Mouse (Mus musculus): ENCODE measurements at regions not wholly inside any gene's neighbourhood (a gene's known extent, or its start where the extent isn't known, plus 50 kb on each side); places are given as distances from the start of the nearest gene placed in this dataset.

DNA sequence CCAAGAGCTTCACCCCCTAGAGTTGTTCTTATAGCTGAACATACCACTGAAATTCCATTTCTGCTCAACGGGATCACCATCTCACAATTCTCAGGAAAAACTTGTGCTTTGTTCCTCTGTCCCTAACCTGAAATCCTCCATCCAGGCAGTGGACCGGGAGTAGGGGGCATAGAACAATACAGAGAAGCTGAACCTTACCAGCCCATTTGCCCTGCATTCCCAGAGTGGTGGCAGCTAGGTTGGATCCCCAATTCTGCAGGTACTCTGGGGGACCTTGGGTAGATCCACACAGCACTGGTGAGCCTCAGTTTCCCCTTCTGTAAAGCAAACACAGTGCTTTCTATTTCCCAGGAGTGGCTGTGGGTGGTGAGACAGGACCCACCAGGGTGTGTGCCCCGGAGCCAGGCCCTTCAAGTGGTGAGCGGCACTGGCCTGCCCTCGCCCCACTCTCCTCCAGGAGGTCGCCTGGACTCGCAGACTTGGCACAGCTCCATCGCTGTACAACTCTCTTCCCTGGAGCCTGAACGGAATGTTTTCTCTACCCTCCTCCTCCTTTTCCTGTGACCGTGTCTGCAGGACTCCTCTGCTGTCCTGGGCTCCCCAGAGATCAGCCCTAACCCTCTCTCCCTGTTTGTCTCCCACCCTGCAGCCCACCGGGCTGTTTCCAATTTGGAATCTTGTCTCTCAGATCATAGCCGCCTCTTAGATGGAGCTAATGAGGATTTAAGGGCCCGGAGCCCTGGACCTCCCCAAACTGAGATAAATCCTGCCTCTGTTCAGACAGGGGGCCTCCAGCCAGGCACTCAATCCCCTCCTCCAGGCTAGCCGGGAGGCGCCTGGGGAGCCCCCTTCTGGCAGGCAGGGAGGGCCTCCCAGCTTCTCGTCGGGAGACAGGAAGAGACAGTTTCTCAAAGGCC lies 52.3 kb upstream of the Cux1 start:
- no peak for DNase-seq (ENCODE audit: low spot score in 2 of 2)

DNA sequence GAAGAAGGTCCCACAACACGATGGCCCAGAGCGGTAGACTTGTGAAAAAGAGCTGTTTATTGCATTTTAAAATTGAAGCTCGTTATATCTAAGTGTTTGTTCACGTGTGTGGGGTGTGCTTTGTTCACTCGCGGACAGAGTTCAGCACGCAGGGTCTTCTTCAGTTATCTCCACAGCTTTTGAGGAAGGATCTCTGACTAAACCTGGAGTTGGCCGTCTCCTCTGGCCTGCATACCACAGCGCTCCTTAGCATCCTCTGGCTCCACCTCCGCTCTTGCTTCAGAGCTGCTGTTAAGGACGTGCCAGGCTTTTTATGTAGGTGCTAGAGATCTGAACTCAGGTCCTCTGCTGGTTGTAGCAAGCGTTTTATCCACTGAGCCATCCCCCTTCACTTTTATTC lies 52.9 kb upstream of the Cux1 start:
- DNase-seq (ENCODE audit: low spot score in 2 of 2), result no peak

DNA sequence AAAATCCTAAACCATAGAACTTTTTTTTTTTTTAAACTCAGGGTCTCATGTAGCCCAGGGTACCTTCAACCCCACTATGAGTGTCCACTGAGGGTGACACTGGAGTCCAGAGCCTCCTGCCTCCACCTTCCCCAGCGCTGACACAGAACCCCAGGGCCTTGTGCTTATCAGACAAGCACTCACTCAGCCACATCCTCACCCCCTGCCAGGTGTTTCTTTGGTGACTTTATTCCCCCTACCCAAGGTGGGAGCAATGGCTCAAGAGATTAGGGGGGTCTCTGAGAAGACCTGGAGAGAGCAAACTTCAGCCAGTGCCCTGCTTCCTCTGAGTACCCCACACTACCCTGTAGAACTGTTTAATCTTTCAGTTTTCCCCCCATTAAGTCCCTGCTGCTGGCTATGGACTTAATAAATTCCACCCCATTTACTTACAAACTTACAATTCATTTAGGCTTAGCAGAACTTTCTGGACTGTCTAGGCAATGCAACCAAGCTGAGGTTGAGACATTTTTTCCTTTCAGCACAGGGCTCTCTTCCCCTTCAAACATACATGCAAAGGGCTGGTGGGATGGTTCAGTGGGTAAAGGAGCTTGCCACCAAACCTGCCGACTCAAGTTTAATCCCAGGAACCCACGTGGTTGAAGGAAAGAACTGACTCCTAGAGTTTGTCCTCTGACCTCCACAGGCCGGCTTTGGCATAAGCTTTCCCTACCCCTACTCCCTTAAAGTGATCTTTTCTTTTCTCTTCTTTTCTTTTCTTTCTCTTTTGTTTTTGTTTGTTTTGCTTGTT lies 54.2 kb upstream of the Cux1 start:
- DNase-seq (ENCODE audit: low spot score in 2 of 2), result no peak

DNA sequence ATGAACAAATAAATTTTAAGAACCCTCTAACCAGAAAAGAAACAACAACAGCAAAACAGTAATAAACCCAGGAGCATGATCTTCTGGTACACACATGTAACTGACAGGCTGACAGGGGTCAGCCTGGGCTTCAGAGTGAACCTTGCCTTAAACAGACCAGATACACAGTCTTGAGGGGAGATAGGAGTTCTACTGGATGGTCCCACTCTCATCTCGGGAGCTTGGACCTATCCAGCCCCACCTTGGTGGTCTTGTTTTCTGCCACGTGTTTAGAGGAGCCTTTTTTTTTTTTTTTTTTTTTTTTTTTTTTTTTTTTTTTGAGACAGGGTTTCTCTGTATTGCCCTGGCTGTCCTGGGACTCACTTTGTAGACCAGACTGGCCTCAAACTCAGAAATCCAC lies 54.9 kb upstream of the Cux1 start:
- no peak for DNase-seq (ENCODE audit: low spot score in 2 of 2)

DNA sequence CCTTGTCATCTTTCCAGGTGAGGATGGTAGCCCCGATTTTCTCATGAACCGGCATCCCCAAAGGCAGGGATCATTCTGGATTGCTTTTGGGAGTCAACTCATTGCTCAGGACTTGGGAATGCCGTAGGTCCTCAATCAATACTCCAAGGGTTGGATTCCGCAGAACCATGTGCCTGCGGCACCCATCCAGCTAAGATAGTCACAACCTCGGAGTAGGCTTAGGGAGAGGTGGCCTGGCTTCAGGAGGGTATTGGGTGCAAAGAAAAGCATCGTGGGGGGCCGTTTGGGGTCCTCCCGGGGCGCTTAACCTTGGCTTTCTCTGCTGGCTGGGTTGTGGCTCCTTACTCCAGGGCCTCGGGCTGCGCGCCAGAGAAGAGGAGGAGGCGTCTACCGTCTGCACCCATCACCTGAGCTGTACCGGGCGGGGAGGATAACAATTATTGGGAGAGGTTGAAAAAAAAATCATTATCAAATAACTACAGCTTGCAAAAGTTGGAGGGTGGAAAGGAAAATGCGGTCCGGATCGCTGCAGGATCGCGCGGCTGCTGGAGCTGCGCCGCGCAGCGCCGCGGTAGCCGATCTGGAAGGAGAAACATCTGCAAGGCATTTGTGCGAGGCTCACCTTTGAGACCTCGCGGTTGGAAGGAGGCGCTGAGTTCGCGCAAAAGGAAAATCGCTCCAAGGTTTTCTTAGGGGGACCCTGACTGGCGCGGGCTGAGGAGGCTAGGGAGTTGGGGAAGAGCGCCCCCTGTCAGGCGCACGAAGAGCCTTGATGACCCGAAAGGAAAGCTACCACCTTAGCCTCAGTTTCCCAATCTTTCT lies 55.6 kb upstream of the Cux1 start:
- peak in 1 of 2 experiments; percentile 59 for DNase-seq (ENCODE audit: low spot score in 2 of 2)

DNA sequence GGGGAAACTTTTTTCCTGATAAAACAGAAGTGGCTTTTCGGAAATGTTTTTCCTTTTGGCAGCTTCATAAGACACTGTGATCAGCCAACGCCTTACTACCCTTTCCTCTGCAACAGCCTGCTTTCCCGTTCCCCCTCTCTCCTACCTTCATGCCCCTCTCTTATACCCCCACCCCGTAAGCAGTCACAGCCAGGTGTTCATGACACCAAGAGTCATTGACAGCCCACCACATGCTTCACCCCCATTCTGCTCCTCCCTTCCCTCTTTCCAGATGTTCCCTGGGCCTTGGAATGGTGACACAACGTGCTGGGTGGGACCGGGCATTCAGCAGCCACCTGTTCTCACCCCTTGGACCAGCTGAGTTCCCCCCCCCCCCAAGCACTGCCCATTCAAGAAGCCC lies 56.5 kb upstream of the Cux1 start:
- no peak for DNase-seq (ENCODE audit: low spot score in 2 of 2)

DNA sequence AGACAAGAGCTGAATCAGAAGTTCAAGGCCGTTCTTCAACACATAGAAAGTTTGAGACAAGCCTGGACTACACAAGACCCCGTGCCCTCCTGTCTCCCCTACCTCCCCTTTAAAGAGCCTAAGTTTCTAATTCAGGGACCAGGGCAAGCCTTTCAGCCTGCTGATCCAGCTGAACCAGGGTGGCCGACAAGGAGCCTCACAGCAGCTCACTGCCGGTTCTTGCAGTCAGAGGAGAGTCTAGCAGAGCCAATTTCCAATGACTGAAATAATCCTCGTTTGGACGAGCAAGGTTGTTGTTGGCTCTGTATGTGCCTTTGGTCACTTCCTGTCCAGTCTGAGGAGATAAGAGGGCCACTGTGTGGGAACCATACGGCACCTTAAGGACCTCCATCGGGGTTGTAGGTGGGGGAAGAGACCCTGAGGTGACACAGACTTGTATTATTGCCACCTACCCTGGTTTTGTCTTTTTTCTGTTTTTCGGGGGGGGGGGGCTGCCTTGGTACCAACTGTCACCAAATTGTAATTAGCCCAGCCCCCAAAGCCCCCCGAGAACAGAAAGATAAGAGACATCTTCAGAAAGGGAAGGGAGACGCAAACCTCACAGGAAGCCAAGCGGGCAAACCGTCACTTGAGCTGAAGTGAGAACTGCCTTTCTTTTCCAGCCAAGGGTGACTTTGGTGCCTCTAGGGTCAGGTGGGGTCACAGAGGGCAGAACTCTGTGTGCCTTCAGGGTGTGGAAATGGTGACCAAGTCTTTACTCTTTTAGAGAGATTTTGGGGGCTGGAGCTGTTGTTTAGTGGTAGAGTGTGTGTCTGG lies 58.1 kb upstream of the Cux1 start:
- no peak for DNase-seq (ENCODE audit: low spot score in 2 of 2)

DNA sequence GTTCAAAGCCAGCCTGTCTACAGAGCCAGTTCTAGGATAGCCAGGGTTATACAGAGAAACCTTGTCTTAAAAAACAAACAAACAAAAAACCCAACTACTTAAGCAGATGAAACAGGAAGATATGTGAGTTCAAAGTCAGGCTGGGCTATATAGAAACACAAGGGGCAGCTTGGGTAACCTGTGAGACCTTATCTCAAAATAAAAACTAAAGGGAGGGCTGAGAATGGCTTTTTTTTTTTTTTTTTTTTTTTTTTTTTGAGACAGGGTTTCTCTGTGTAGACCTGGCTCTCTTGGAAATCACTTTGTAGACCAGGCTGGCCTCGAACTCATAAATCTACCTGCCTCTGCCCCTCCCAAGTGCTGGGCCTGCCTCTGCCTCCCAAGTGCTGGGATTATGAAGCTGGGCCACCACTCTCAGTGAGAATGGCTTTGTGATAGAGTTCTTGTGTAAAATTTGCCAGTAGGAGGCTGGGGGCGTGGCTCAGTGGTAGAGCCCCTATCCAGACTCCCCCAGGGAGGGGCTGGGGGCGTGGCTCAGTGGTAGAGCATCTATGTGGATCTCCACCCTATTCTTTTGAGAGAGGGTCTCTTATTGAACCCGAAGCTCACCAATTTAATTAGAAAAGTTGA lies 59.0 kb upstream of the Cux1 start:
- no peak for DNase-seq (ENCODE audit: low spot score in 2 of 2)

DNA sequence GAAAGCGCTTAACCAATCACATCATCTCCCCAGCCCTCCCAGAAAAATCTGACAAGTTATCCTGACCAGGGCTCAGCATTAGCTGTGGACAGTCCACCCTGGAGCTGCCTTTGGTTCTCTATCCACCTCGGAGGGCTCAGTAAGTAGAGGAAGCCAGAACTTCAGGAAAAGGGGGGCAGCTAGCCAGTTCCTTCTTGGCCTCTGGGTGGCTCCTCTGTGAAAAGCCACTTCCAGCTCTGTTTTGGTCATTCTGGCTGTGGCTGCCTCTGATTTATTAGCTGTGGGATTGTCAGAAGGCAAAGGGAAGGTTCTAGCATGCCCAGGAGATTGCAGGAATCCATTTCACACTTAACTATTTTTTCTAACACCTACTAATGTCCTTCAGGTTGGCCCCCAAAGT lies 59.6 kb upstream of the Cux1 start:
- DNase-seq (ENCODE audit: low spot score in 2 of 2), result no peak

DNA sequence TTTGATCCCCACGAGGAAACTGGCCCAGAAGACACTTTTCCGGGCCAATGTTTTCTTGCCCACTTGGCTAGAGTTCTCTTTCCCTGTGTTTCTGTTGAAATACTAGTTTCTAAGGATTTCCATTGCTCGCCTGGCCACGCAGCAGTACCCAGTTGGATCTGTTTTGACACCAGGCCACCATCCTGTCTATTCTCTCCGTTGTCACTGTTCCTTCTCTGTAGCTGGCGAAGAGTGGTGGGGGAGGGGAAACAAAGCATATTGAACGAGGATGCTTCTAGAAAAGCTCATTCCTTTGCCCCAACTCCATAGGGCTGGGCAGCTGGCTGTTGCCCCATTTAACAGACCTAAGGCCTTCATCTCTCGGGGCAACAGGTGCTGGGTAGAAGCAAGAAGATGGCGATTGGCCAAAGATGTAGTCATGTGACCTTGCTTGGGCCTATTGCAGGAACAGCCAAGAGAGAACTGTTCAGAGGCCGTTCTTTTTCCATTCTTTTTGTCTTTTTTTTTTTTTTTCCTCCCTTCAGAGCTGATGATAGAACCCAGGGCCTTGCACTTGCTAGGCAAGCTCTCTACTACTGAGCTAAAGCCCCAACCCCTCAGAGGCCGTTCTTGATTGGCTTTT lies 60.5 kb upstream of the Cux1 start:
- DNase-seq (ENCODE audit: low spot score in 2 of 2), result peak in 1 of 2 experiments; percentile 12

DNA sequence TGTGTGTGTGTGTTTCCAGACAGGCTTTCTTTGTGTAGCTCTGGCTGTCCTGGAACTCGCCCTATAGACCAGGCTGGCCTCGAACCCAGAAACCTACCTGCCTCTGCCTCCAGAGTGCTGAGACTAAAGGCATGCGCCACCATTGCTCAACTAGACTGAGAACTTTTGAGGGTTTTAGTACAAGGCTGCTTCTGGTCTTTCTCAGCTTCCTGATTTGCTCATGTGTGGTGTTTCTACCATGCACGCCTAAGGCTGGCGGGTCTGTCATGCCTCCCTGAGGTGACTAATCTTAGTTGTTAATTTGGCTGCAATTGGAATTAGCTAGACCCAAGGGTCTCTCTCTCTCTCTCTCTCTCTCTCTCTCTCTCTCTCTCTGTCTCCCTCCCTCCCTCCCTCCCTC lies 61.2 kb upstream of the Cux1 start:
- DNase-seq (ENCODE audit: low spot score in 2 of 2), result no peak

DNA sequence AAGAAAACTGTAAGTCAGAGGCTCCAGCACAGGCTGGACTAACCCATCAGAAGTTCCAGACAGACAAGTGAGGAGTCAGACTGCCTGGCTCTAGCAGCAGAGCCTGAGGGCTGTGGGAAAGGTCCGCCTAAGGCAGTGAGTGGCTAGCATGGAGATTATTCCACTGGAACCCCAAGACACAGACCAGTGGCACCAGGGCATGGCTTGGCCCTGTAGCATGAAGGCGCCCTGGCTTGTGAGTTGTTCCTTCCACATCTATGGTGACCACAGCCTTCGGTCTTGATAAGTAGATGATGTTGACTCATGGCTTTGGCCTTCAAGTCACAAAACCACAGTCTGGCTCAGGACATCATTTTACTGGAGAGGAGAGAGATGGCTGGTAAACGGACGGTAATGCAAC lies 60.7 kb upstream of the Myl10 start:
- no peak for DNase-seq (ENCODE audit: low spot score in 2 of 2)

DNA sequence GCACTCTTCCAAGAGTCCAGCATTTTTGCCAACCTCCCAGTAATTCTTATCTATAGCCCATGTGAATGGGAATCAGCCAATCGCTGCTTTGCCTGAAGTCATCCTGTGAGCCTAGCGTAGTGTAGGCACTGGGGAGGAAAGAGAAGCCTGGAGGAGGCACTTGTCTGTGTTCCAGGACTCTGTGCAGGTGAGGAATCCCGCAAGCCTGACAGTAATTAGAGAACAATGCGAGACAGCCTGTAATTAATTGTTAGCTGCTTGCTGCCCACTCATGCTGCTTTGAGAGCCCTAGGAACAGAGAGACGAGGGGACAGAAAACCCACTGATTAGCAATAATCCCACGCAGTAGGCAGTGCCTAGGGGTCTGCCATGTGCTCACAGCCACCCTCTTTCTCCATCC lies 59.0 kb upstream of the Myl10 start:
- peak; percentile 7 to 60 for DNase-seq (ENCODE audit: low spot score in 2 of 2)

DNA sequence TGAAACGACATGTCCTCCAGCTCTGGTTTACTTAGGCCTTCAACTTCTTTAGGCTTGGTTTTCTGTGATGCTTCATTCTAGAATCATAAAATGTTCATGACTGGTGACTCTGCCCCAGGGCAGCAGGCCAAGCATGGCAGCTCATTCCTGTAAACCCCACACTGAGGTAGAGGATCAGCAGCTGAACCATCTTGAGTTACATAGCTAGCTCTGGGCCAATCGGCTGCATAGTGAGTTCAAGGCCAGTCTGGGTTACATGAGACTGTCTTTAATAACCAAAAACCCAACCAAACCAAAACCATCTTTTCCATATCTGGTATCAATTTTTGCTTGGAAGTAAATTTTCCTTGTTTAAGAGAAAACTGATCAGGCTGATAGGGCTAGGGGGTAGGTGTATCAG lies 57.8 kb upstream of the Myl10 start:
- DNase-seq (ENCODE audit: low spot score in 2 of 2), result no peak

DNA sequence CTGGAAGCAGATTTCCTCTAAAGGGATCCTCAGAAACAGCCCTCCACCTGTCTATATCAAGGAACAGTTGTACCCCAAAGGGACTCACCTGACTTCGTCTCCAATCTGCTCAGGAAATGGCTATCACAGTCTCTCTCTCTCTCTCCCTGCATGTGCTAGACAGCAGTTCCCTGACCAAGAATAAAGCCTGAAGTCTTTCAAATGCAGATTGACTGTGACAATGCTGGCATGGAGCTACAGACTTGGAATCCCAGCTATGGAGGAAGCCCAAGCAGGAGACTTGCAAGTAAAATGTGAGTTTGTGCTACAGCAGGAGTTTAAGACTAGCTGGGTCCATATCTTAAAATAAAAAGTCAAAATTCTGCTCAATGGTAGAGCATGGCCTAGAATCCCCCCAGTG lies 56.5 kb upstream of the Myl10 start:
- no peak for DNase-seq (ENCODE audit: low spot score in 2 of 2)

DNA sequence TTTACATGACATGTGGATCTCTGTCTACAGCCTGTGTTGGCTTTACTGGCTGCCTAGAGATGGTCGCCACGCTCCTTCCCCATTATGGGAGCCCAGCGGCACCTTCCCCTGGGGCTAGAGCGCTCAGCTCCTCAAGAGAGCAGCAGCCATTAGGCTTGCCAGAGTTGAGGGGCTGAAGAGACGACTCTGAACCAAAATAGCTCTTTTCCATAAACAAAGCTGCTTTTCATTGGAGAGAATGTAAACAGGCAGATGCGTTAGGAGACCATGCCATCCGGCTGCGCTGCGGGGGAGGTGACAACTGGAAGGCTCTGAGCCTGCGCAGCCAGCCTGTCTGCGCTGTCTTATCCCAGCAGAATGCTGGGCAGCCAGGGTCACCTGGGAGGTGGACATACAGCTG lies 55.1 kb upstream of the Myl10 start:
- peak in 1 of 2 experiments; percentile 33 for DNase-seq (ENCODE audit: low spot score in 2 of 2)

DNA sequence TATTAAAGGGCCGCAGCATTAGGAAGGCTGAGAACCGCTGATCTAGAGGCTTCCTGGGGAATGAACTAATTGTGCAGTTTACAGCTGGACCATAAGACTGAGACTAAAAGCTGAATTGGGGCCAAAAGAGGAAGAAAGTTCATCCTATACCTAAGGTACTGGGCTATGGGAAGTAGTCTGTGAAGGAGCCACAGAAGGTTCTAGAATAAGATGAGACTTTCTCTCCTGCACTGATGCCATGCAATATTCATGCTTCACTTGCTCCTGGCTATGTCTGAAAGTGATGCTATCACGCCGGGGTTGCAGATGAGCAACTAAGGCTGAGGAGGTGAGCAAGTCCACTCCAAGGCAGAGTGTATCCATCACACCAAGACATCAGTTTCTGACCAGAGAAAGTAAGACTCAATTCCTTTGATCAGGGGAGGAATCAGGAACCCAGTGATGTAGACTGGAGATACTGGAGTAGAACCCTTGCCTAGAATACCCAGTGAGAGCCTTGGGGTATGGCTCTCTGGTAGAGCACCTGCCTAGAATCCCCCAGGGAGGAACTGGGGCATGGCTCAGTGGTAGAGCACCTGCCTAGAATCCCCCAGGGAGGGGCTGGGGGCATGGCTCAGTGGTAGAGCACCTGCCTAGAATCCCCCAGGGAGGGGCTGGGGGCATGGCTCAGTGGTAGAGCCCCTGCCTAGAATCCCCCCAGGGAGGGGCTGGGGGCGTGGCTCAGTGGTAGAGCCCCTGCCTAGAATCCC lies 51.9 kb upstream of the Myl10 start:
- no peak for DNase-seq (ENCODE audit: low spot score in 2 of 2)

DNA sequence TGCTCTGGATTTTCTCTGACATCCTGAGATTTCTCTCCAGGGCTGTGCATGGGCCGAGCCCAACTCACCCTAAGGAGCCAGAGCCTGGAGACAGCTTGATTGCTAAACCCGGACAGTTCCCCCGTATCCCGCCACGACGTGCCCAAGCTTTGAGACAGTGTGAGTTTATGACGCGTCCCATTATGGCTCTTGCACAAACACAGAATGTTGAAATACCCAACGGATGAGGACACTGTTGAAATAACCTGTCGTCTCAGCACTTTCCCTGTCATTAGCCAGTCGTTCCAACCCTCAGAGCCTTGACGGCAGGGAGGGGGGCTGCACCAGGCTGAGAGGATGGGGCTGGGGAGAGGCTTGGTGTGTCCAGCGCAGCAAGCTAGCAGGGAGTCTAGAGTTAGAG lies 50.7 kb upstream of the Myl10 start:
- no peak for DNase-seq (ENCODE audit: low spot score in 2 of 2)

Measured in left cerebral cortex, adult 9 months (tissue).